ENCODE assay signal across 11 mouse cellular contexts in genomic region chr9:104676665-104677064, GRCm38 (mm10).
A peak's percentile ranks its signal among the peaks of the same experiment; 100 is the strongest.
DNase-seq lines count a peak whose midpoint lies in the region; ATAC-seq and TF ChIP-seq lines count a peak whose summit lies in the region.
"Had no signal": no experiment of that assay in that cellular context is flagged by ENCODE, and none has a peak within 500 bp of the region (broad histone marks: within the 10 kb centered on the region; RNA-seq: fewer than 3 reads in every experiment).

No protein-coding gene starts in this region.

- no peaks in the 10 kb centered on the region for H3K9me3 ChIP-seq in liver, embryonic 12.5 days (replicated peaks)
- no peaks in the 10 kb centered on the region for H3K9me3 ChIP-seq in hindbrain, postnatal 0 days (ENCODE audit: low read length)
- H3K9me3 ChIP-seq: lung, embryonic 15.5 days had no signal

- H3K4me2 ChIP-seq in liver, embryonic 12.5 days, result no peak overlapping the region
- H3K4me2 ChIP-seq in hindbrain, postnatal 0 days (ENCODE audit: low read depth, low read length), result no peak overlapping the region
- H3K4me2 ChIP-seq: lung, embryonic 15.5 days had no signal

- H3K36me3 ChIP-seq in liver, adult 2 months (ENCODE audit: control insufficient read depth, insufficient read depth, low read length), result no peaks in the 10 kb centered on the region
- no peaks in the 10 kb centered on the region for H3K36me3 ChIP-seq in liver, embryonic 12.5 days
- no peaks in the 10 kb centered on the region for H3K36me3 ChIP-seq in hindbrain, postnatal 0 days (ENCODE audit: insufficient read depth, low read length)
- H3K36me3 ChIP-seq: lung, embryonic 15.5 days had no signal

- H3K9ac ChIP-seq in liver, adult 2 months (ENCODE audit: low read depth, low read length), result no peak overlapping the region
- H3K9ac ChIP-seq in liver, embryonic 12.5 days, result no peak overlapping the region
- no peak overlapping the region for H3K9ac ChIP-seq in hindbrain, postnatal 0 days (replicated peaks; ENCODE audit: low read length)
- H3K9ac ChIP-seq: lung, embryonic 15.5 days had no signal

- ATAC-seq in liver, embryonic 12.5 days, result no peak
- no peak for ATAC-seq in hindbrain, postnatal 0 days

- 30% methylated on average over 1 of the region's 1 CpGs for WGBS in liver, adult 2 months
- 29% methylated on average over 1 of the region's 1 CpGs for WGBS in liver, embryonic 12.5 days (ENCODE audit: insufficient replicate concordance)
- WGBS in hindbrain, postnatal 0 days, result 48% methylated on average over 1 of the region's 1 CpGs

- H3K27ac ChIP-seq in gastrocnemius, adult 2 months, result no peak overlapping the region
- no peak overlapping the region for H3K27ac ChIP-seq in liver, adult 2 months (replicated peaks; ENCODE audit: insufficient read depth, low read depth, low read length)
- no peak overlapping the region for H3K27ac ChIP-seq in liver, embryonic 12.5 days
- H3K27ac ChIP-seq in hindbrain, postnatal 0 days, result no peak overlapping the region
- H3K27ac ChIP-seq: lung, embryonic 15.5 days had no signal

- DNase-seq in gastrocnemius, adult 2 months, result no peak
- DNase-seq in gastrocnemius, adult 8-10 months (ENCODE audit: low spot score in 2 of 2), result no peak
- DNase-seq in liver, adult 2 months (ENCODE audit: extremely low read depth, low read depth, low spot score), result peak; percentile 26
- peak; percentile 26 for DNase-seq in ES-CJ7 (ENCODE audit: low read depth, low spot score)
- DNase-seq in hindbrain, postnatal 0 days (ENCODE audit: low spot score), result peak; percentile 66
- no peak for DNase-seq in left cerebral cortex, adult 8-10 months (ENCODE audit: low spot score in 2 of 2)
- DNase-seq in spleen, postnatal 10 days (ENCODE audit: low spot score in 2 of 2), result no peak
- DNase-seq: gastrocnemius, postnatal 36 days; heart, postnatal 4 days had no signal

- peak; percentile 12; the same call in 1 of the 2 replicates for TF ChIP-seq CTCF in gastrocnemius, adult 2 months (IDR thresholded peaks at IDR 0.05)
- peak; percentile 34; the same call in 1 of the 2 replicates for TF ChIP-seq CTCF in liver, adult 2 months (IDR thresholded peaks at IDR 0.05; ENCODE audit: low read depth, low read length)
- peak; percentile 80 for TF ChIP-seq CTCF in hindbrain, postnatal 0 days (IDR thresholded peaks at IDR 0.05; ENCODE audit: low read depth)

- H3K79me2 ChIP-seq in liver, adult 2 months (ENCODE audit: control insufficient read depth, insufficient read depth, low read length), result no peaks in the 10 kb centered on the region

- no peaks in the 10 kb centered on the region for H3K27me3 ChIP-seq in liver, adult 2 months (ENCODE audit: control insufficient read depth, insufficient read depth, low read length)
- no peaks in the 10 kb centered on the region for H3K27me3 ChIP-seq in liver, embryonic 12.5 days (replicated peaks)
- H3K27me3 ChIP-seq in hindbrain, postnatal 0 days (ENCODE audit: insufficient read depth, low read length), result no peaks in the 10 kb centered on the region
- H3K27me3 ChIP-seq: lung, embryonic 15.5 days had no signal

- no peak overlapping the region for H3K4me3 ChIP-seq in gastrocnemius, adult 2 months
- no peak overlapping the region for H3K4me3 ChIP-seq in liver, adult 2 months (ENCODE audit: insufficient read depth, low read depth, low read length)
- H3K4me3 ChIP-seq in liver, embryonic 12.5 days, result no peak overlapping the region
- no peak overlapping the region for H3K4me3 ChIP-seq in hindbrain, postnatal 0 days (ENCODE audit: low read length)
- H3K4me3 ChIP-seq: lung, embryonic 15.5 days had no signal

- intact Hi-C loops in gastrocnemius, adult 2 months (cut with DNase I), result no loop called here

- TF ChIP-seq POLR2A in liver, adult 2 months (IDR thresholded peaks at IDR 0.05; ENCODE audit: extremely low read depth, insufficient read depth, low read length), result no peak

- no peaks in the 10 kb centered on the region for H3K4me1 ChIP-seq in liver, adult 2 months (ENCODE audit: control insufficient read depth, insufficient read depth, low read length)
- H3K4me1 ChIP-seq in liver, embryonic 12.5 days, result no peaks in the 10 kb centered on the region
- no peaks in the 10 kb centered on the region for H3K4me1 ChIP-seq in hindbrain, postnatal 0 days (ENCODE audit: insufficient read depth, low read length)
- H3K4me1 ChIP-seq: lung, embryonic 15.5 days had no signal

Comparison
In these comparisons a context has a peak if more than half of its experiments do, and no peak if none do; other contexts are left out.
1. DNase-seq: peak in liver, adult 2 months (single experiment), ES-CJ7 (single experiment) and hindbrain, postnatal 0 days (single experiment); none in gastrocnemius, adult 2 months (single experiment), gastrocnemius, adult 8-10 months (0 of 2), left cerebral cortex, adult 8-10 months (0 of 2) and spleen, postnatal 10 days (0 of 2).
2. CTCF ChIP-seq: peak in every context shown above with its lines; median percentile 80 in hindbrain, postnatal 0 days; 34 in liver, adult 2 months; 12 in gastrocnemius, adult 2 months.